Mouse (Mus musculus) CD8-positive naive resting alpha-beta T cell, adult 2 months (primary cell): ENCODE data around the gene Olfr71.

ENCODE experiments used
- DNase-seq, 2 experiments: peaks; one replicate each; pipeline ENCODE4 v3.0.0; 2022; ENCODE audit warnings: low read depth in 2 of 2, low spot score in 2 of 2

Olfr71 gene

DNA sequence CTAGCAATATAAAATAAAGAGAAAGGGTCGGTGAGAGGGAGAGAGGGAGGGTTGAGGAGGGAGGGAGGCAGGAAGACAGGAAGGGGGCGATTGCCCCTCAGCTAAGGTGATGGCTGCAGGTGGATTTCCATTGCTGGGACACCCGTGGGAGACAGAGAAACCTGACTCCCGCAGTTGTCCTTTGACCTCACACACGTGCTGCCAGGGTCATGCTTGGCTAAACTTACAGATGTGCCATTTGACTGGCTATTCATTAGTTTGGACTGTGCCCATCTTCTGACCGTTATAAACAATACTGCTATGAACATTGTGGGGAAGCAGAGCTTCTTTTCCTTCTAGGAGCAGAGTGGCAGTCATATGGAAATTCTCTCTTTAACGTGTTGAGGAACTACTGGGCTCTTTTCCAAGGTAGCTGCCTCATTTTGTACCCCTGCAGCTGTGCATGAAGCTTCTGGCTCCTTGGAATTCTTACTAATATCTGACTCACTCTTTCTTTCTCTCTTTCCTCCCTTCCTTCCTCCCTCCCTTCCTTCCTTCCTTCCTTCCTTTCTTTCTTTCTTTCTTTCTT lies 3.7 kb upstream of the Olfr71 start:
- no peak for DNase-seq

DNA sequence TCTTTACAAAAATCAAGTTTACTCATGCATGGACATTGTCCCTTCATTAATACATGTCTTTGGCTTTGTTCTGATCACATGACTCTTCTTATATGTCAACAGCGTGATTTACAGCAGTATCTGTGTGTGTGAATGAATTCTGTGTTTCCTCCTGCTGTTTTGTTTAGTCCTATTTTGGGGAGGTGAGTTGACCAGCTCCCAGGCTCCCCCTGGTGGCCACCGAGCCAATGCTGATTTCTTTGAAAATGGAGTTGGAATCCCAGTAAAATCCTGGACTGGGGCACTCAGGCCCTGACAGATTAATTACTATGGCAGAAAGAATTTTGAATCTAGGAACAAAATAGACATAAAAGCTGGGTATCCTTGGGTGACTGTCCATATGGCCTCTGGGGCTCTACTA lies 1.8 kb upstream of the Olfr71 start:
- peak; percentile 57 to 74 for DNase-seq

DNA sequence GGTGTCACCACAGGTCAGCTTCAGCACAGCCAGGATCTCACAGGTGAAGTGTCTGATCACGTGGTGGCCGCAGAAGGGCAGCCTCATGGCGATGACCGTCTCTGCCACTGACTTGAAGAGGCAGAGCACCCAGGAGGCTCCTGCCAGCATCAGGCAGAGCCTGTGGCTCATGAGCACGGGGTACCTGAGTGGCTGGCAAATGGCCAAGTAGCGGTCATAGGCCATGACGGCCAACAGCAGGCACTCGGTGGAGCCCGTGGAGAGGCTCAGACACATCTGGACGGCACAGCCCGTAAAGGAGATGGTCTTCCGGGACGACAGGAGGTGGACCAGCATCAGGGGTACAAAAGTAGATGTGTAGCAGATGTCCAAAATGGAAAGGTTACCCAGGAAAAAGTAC lies 4.1 kb downstream of the Olfr71 start:
- DNase-seq = no peak

DNA sequence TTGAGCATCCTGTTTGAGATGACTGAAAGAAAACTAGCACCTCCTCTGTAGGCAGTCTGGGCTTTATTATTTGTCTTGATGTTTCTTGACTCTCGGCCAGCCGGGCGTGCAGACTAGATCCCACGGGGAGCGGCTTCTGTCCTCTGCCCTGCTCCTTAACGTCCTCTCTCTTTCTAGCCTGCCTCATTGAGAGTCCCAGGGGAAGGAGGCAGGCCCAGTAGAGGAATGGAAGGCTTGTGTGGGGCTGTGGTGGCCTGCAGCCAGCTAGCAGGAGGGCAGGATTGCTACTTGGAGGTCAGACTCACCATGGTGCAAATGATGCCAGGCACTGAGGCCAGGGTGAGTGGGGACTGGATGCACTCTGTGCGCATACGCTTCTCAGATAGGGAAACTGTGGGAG lies 6.2 kb downstream of the Olfr71 start:
- no peak for DNase-seq

DNA sequence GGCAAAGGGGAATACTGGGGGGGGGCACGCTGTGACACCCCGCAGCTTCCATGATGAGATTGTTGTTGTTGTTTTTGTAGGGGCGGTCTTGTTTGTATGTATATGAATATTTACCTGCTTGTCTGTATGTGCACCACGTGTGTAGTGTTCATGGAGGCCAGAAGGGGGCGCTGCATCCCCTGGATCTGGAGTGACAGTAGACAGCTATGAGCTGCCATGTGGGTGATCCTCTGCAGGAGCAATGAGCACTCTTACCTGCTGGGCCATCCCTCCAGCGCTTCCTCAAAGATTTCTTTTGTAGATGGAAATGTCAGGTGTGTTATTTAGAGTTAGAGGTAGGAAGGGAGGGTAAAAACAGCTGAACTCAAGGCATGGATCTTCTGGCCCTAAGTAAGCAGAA lies 6.6 kb downstream of the Olfr71 start:
- DNase-seq = no peak

DNA sequence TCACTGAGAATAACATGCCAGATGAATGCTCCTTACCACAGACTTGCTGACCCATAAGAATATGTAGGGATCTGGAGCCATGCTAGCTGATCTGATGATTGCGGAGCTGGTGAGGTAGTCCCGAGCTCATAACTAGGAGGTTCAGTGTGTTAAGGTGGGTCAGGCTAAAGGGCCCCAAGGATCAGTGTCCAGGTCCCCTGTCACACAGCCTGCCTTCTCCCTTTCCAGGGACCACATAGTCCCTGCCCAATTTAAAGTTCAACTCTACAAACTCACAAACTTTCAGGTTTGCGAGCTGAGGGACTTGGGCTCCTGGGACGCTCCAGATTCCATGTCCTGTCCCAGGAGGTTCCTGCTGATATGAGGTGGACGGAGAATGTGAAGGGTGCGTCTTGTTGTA lies 9.3 kb downstream of the Olfr71 start, which contains the start of gene Olfr70:
TSS of gene Olfr70 (minus strand) at position 101 of the 400 bp plus-strand sequence.
- no peak for DNase-seq

DNA sequence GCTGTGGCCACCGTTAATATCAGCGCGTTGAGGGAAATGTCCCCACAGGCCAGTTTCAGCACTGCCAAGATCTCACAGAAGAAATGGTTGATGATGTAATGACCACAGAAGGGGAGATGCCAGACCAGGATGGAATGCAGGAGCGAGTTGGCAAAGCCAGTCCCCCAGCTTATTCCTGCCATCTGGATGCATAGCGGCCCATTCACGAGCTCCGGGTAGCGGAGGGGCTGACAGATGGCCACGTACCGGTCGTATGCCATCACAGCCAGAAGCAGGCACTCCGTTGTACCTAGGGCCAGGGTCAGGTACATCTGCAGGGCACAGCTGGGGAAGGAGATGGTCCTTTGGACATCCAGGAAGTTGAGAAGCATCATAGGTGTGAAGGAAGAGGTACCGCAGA lies 13.5 kb downstream of the Olfr71 start:
- no peak for DNase-seq

DNA sequence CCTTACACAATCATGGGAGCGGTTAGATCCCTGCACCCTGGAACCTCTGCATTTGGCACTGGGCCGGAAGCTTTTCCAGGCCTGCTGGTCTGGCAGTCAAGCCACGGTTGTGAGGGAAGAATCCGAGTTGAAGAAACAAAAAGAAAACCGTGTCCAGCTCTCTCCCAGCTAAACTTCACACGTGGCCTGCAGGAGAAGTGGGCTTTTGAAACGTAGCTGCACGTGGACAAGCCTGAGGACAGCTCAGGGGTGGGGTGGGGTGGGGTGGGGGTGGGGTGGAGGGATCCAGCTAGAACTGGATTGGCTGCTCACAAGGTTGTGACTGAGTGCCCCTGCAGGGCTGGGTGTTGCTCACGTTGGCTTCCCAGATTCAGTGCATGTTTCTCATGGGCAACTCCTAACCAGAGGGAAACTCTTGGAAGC lies 14.8 kb downstream of the Olfr71 start:
- no peak for DNase-seq

DNA sequence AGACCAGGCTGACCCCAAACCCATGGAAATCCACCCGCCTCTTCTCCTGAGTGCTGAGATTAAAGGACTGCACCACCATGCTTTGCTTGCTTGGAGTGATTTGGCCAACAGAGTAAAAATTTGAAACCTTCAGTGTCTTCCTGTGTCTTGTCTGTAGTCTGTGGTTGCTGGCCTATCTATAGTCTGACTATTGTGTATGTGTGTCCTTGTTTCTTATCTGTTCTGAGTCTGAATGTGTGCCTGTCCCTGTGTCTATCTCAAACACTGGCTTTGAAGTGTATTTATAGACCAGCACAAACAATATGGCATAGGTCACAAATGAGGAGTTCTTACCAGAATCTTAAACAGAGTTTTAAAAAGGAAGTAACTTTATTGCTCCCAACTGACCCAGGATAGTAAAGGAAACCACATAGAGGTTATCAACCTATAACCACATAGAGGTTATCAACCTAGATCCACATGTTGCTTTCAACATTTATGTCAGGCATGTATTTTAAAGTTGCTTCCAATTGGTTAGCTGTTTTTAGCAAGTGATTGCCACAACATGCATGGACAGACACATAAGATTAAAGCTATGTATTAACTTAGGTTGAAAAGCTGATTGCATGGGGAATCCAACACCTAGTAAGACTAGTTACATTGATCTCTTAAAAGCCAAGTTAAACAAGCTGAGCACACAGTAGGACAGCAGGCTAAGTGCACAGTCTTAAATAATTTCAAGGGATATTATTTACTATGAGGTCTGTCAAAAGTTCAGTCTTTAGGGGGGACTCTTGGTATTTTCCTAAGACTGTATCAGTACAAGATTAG lies 15.4 kb downstream of the Olfr71 start:
- no peak for DNase-seq

DNA sequence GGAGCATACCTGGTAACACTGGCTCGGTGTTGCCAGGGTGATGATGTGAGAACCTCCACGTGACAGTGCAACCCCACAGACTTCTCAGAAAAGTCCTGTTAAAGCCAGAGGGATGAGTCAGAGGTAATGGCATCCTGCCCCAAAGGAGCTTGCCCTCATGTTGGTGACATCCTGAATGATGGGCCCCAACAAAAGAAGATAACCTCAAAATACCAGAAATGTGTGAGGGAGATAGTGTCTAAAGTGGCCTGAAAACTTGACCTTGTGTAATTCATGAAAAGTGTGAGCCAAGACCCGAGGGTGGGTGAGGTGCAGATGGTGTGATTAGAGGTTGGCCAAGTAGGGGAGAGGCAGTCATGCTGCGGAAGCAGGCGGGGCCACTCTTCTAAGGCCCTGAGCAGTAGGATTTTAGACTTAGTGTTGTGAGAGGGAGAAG lies 16.2 kb downstream of the Olfr71 start:
- no peak for DNase-seq

DNA sequence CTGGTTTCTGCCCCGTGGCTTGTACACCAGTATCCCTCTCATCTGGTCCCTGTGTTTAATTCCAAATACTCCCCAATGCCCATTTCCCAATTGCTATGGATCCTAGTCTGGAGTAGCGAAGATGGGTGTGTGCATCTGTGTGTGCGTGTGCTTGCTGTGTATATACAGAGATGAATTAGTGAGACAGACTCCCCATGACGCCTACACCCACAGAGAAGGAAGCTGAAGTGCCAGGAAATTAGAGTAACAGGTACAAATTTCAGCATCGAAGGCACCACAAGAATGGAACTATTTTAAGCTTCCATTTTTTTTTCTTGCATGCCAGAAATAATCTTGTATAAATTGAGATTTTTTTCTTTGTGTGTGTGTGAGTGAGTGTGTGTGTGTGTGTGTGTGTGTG lies 19.0 kb downstream of the Olfr71 start:
- no peak for DNase-seq

DNA sequence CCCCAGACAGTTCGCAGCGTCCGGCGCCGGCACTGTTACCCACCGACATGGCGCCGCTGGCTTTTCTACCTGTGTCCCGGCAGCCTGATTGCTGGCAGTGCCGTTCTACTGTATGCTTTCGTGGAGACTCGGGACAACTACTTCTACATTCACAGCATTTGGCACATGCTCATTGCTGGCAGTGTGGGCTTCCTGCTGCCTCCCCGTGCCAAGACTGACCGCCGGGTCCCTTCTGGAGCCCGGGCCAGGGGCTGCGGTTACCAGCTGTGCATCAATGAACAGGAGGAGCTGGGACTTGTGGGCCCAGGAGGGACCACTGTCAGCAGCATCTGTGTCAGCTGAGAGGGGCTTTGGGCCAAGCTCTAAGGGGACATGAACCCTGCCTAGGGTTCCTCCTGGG lies 20.0 kb downstream of the Olfr71 start:
- DNase-seq = no peak

DNA sequence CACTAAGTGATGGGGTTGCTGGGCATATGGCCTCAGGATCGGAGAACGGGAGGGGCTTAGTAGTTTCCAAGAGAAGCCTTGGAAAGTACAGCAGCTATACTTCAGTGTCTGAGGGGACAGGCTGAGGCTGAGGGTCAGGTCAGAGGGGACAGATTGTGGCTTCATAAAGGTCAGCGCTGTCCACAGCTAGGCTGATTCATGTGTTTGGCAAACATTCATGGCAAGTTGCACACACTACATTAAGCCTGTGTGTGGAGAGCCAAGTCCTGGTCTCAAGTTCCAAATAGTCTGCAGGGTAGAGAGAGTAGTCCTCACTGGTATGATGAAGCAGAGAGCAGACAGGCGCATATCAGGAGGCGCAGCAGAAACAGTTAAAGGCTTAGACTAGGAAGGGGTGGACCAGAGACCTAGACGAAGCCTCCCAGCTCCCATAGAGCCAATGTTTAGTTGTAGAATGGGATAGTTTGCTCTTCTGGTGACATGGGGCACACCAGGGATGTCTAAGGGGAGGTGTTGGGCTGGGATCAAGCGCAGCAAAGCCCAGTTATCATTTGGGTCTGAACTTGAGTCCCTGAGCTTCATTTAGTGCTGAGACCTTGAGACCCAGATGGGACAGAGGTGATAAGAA lies 30.5 kb downstream of the Olfr71 start:
- no peak for DNase-seq

DNA sequence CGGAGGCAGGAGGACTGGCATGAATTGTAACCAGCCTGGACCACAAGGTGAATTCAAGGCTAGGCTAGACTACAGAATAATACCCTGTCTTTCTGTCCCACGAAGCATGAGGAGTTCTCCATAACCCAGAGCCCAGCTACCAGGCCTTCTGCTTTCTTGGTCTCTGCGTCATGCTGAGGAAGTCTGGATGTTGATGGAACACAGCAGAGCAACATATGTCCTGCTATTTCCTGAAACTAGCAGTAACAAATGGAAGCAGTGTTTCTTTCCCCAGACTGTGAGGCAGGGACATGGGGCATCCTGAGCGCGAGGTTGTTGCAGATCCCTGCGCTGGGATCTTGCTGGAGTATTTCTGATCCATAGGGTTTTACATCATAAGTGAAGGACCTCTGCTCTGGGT lies 31.5 kb downstream of the Olfr71 start:
- no peak for DNase-seq

DNA sequence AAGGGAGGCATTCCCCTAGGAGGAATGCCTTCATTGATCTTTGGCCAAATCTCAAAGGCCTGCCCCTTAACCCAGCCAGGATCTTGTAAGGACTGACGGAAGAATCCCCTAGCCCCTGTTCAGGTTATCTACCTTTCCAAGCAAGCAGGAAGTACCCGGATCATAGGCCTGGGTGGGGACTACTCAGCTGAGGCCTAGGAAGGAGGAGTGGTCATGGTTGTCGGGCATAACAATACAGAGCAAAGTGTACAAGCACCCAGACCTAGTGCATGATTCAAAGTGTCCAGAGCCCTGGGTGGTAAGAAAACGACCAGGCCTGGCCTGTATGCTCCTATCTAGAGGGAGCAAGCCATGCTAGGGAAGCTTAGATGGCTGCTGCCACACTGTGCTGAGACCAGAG lies 34.4 kb downstream of the Olfr71 start:
- no peak for DNase-seq

DNA sequence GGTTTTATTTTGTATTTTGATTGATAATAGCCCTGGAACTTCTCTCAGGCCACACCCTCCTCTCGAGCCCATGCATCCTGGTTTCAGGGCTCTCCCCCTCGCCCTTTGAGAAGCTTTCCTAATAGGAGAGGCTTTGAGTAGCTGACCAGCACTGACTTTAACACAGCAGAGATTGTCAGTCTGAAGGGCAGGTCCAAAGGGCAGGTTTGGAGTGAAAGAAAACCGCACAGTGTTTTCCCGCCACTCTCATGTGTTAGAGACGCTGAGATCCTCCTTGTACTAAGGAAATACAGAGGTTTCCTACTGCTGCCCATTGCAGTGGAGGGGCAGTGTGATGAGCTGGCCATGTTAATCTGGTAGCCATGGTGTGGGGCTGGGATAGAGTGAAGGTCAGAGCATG lies 35.1 kb downstream of the Olfr71 start:
- no peak for DNase-seq

DNA sequence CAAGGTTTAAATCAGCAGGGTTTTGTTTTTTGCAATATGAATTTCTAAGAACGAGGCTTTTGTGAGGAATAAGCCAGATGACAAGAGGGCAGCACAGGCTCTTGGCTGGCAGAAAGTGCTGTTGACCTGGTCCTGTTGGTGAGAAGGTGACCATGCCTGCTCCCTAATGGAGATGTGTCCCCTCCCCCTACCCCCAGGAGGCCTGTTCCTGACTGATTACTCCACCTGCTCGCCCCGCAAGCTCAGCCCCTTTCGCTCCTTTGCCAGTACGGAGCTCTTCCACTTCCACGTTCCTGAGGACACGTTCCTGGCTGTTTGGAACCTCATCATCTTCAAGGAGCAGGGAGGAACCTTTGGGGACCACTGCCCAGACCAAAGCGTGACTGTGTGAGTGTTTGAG lies 36.4 kb downstream of the Olfr71 start:
- DNase-seq = no peak

DNA sequence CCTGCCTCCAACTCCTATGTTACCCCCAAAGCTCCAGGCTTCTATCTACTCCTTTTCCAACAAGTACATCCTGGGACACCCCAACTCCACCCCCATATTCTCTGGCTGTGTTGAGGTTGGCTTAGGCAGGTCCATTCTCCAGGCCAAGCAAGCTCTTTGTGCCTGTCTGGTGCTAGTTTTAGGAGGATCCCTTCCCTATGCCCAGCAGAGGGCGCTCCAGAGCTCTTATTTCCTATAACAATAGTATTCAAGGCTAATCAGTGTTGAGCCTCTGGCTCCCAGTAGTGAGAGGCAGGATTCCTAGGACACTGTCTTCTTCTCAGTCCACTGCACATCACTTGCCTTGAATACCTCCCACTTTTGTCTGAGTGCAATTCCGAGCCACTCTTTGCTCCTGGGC lies 38.0 kb downstream of the Olfr71 start:
- peak; percentile 71 to 78 for DNase-seq

DNA sequence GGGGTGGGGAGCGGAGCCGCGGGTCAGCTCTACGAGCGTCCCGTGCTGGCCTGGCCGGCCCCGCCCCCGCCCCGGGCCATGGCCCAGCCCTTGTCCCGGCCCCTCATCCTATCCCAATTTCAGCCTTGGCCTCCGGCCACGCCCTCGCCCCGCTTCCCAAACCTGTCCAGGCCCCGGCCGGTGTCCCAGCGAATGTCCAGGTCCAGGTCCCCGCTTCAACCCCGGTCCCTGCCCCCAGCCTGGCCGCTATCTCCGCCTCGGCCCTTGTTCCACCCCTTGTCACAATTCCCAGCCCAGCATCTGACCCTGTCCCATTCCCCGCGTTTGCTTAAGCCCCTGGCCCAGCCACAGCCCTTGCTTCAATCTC lies 40.6 kb downstream of the Olfr71 start:
- peak in 1 of 2 experiments; percentile 19 for DNase-seq

DNA sequence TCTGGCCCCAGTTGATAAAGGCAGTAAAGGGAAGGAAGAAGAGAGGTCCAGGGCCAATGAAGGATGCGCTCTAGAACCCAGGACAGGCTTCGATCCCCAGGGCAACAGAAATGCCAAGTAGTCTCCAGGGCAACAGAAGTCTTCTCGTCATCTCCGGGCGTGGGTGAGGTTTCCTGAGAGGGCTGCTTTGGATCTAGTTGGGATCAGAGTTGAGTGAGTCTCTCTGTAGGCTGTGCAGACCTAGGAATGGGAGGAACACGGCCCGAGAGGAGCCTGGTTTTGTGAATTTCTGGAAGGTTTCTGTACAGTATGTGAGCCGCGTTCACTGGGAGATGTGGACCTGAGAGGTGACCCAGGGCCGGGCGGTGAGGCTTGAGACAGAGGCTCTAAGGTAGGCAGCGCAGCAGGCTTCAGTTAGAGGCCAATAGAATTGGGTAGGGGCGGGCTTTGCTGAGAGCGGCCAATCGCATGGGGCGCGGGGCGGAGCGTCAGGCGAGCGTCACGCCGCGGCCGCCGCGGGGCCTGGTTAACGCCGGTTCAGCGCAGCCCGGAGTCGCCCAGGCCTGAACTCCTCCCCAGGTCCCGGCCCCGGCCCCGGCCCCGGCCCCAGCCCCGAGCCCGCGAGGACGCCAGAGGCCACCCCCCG lies 41.1 kb downstream of the Olfr71 start, which contains the start of the genes Tmem8b and Fam221b:
TSS of gene Tmem8b (plus strand) at position 190 of the 646 bp plus-strand sequence.
TSS of gene Fam221b (minus strand) at position 364 of the 646 bp plus-strand sequence.
- peak; percentile 75 to 80 for DNase-seq

DNA sequence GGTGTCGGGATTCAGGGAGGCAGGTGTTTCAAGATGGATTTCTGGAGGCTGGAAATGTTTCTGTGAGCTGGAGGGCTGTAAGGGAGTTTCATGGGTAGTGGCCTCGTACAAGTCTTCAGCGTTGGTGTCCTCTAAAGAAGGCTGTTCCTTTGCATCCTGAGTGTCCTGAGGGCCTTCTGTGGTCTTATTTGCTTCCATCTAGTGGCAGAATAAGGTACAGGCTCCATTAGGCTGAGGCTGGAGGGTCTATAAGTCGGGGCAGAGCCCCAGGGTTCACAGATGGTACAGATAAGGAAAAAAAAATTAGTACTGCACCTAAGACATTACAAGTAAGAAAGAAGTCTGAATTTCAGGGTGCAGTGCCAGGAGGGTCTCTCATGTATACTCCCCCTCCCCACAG lies 43.6 kb downstream of the Olfr71 start:
- no peak for DNase-seq

DNA sequence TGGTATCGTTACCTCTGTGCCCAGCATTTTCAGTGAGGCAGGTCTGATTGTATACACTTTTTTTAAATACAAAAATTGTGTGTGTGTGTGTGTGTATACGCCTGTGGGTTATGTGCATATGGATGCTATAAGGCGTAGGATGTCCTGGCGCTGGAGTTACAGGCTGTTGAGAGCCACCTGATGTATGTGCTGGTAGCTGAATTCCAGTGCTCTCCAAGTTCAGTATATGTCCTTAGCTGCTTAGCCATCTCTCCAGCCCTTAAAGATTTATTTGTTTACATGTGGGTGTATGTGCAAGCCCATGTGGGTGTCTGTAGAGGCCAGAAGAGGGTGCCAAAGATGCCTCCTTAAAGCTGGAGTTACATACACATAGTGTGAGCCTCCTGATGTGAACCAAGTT lies 52.9 kb downstream of the Olfr71 start:
- DNase-seq = no peak
